Mouse (Mus musculus) telencephalon, adult 2 months (tissue): Measurements from ENCODE around the gene Cd68.

ENCODE experiments used
- DNase-seq: peaks from one replicate; pipeline ENCODE4 v3.0.0-alpha.2; 2011; ENCODE audit warnings: low read depth, low spot score

The Cd68 gene

DNA sequence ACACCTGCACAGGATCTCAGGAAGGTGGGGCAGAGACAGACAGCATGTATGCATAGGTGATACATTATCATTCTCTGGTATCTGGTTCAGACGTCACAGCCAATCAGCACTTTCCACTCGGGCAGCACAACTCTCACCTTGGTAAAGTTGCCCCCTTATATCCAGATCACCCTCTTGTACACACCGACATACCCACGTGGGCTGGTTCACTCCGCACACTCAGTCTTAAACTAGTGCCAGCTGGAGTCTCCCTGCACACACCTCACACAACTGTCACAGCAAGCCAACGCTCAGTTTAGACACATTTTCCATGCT is 29.1 kb upstream of the Cd68 start:
- no peak for DNase-seq

DNA sequence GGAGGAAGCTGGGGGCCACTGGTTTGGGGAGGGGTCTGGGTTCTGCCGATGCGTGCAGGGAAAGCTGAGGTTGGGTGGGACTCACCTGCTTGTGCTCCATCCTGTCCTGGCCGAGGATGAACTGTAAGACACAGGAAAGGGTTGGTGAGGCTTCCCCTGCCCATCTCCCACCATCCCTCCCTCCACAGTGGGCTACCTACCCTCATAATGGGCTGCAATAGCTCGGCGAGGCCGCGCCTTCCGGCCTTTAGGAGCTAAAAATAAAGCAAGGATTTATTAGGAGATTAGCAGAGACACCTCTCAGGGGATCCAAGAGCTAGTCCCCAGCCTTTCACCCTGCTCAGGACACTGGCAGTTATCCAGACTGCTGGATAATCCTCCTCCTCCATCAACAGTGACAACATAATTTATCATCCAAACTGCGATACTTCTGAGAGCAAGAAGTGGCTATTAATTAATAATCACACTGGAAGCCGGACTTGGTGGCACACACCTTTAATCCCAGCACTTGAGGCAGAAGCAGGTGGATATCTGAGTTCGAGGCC is 27.5 kb upstream of the Cd68 start:
- DNase-seq, result no peak

DNA sequence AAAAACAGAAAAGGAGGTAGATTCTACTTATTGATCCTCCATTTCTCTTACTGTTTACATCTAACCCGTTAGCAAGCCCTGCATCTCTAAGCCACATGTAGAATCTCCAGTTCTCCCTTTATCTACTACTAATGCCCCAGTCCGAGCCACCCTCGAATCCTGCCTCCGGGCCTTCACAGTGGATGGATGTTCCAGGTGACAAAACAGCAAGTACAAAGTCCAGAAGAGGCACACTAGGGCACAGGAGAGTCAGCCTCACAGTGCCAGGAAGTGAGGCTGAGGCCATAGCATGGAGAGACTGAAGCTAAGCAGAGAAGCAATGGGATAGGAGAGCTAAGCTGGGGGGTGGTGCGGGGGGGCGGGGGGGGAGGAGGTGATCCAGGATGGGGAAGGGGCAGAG is 26.9 kb upstream of the Cd68 start:
- no peak for DNase-seq

DNA sequence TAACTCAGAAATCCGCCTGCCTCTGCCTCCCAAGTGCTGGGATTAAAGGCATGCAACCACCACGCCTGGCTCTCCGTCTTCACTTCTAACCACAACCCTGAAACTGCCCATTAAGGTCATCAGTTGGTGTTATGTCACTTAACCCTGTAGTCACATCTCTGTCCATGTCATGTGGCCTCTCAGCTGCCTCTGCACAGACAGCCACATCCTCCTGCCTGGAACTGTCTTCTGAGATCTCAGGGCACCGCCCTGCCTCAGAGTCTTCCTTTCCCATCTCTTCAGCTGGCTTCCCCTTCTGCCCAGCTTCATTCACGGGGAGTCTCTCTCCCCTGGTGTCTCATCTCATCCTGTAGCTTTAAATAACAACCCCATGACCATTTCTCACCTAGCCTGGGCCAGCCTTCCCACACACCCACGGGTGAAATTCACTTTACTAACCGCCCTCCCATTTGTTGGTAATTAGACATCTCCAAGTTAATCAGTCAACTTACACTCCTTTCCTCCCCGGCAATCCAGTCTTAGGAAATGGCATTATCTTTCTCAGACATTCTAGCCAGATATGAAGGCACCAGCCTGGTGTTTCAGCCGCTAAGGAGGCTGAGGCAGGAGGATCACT is 26.4 kb upstream of the Cd68 start:
- DNase-seq, result no peak

DNA sequence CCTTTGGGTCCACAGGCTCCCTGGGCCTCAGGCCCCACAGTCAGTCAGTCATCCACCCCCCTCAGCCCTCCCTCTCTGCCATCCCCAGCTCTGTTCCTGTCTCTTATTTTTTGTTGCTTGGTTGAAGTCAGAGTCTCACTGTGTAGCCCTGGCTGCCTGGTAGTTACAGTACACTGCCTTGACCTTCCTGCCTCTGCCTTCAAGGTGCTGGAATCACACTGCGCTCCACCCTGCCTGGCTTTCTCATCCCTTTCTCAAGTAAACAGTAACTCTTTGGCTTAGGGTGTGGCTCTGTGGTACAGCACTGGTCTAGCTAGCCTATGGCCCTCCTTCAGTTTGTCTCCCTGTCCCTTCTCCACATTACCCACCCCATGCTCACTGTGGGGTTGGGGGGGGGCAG is 23.9 kb upstream of the Cd68 start:
- DNase-seq, result no peak

DNA sequence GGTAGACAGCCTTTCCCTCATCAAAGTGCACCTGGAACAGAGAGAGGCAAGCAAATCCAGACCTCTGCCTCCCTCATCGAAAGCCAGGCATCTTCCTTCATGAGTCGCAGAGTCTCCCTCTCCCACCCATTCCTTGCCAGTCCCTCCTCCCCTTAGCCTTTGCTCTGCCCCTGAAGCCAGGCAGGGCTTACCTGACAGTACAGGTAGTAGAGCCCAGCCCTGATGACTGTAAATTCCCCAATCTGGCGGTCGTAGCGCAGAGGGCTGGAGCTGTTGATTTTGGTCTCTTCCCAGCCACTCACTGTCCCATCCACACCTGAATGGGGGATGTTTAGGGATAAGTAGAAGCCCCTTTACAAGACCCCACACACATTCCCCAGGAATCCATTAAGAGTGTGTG is 21.1 kb upstream of the Cd68 start:
- no peak for DNase-seq

DNA sequence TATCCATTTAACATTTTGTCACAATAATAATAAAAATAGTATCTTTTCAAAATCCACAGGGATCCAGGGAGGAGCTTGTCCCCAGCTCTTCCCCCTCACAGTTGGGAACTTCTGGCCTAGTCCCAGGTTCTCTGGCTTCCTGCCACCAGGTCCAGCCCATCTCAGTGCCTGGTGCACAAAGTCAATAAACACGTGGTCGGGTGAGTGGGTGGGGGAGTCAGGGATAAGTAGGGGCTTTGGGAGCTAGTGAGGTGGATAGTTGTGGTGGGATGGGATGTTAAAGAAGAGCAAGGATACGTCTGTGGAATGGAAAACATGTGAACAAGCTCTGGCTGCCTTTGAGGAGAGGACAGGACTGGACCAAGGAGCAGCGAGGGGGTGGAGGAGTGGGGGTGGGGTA is 20.4 kb upstream of the Cd68 start:
- no peak for DNase-seq

DNA sequence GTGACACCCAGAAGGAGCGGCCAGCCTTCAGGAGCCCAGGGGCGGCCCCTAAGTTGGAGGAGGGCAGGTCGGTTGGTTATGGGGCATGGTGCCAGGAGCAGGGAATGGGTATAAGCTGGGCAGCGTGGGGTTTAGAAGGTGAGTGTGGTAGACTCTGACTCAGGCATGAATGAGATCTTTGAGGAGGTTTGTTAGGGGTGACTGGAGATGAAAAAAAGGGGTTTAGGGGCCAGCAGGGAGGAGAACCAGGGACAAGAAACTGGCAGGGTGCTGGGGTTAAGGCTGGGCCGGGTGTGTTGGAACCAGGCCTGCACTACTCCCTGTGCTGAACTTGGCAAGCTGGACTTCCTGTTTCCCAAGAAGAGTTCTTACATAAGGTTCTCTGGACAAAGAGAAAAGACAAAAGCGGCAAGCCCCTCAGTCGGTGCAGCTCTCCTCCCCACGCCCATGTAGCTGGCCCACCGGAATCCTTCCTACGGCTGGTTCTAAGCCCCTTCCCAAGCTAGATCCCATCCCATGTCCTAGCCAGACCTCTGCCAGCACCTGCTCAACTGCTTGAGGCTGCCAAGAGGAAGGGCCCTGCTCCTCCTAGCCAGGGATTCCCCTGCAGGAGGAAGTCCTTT is 19.7 kb upstream of the Cd68 start, which contains the start of gene Tnfsf13:
Gene Tnfsf13, minus strand, starts transcription at position 259 of the 623 bp plus-strand sequence.
- no peak for DNase-seq

DNA sequence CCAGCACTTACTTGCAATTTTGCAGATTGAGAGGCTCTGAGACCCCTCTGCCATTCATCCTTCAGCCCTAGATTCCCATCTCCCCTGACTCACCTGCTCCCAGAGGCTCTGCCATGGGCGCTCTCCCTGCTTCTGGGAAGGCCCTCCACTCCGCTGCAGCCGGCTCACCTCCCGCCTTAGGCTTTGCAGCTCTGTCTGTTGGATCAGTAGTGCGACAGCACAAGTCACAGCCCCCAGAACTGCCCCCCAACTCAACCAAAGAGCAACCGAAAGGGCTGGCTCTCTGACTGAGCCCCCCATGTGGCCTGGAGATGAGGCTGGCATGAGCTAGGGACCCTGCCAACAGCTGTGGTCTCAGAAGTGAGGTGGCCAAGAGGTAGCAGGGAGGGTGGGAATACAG is 19.0 kb upstream of the Cd68 start:
- DNase-seq, result no peak

DNA sequence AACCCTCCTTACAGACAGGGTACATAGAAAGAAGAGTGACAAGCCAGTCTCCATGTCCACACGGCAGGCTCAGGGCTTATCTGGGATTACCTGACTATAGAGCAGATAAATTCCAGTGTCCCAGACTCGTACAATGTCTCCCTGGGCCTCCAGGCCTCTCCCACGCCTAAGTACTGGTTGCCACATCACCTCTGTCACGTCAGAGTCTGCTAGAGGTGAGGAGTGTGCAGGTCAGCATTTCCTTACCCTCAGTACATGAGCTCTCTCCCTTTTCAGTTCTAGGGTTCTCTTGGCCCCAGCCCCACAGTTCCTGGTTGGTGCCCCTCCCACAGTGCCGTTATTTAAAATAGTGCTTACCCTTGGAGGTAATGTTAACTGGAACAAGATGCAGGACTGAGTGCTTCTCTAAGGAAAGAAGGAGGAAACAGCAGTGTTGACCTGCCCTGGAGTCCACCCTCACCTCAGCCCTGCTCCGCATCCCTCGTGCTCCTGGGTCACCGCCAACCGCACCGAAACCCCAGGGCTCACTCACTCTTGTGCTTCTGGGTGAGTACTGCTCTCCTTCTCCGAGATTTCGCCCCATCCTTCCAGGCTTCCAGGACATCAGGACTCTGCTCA is 18.3 kb upstream of the Cd68 start:
- no peak for DNase-seq

DNA sequence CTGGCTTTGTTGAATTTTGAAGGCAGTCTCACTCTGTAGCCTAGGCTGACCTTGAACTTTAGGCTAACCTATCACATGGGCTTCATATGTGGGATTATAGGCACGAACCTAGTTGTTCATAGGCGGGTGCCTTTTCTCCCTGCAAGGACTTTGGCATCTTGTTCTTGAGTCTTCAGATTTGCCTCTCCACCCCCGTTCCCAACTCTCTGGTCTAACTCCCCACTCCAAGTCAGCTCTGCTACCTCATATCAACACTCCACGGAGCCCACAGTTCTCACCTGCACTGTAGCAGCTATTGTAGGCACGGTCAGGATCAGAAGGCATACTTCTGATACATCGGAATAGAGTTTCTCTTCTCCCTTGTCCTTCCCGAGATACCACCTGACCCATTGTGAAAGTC is 17.6 kb upstream of the Cd68 start:
- DNase-seq, result no peak

DNA sequence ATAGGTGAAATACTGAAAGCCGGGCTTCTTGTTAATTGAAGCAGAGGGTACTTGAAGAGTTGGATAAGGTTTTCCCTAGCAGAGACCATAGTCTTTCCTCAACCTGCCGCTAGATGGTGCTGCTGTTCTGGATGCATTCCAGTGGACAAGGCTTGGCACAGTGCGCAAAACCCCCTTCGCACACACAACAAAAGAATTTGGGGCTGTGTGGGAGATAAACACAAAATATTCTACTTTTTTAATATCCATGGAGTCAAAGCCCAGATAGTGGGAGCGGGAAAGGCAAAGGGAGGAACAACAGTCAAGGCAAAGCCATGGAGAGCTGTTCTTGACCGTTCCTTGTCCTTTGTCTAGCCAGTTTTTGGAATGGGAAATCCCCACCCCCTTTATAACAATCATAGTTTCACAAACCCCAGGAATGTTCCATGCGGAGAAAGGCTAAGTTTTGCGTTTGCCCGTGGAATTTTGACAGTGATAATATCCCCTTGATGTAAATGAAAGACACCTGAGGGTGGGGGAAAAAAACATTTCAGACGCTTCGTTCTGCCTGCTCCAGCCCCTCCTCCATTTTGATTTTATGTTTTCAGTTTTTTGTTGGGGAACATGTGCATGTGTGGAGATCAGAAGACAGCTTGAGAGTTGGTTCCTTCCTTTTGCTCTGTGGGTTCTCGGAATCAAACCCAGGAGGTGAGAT is 17.0 kb upstream of the Cd68 start:
- DNase-seq, result peak; percentile 64

DNA sequence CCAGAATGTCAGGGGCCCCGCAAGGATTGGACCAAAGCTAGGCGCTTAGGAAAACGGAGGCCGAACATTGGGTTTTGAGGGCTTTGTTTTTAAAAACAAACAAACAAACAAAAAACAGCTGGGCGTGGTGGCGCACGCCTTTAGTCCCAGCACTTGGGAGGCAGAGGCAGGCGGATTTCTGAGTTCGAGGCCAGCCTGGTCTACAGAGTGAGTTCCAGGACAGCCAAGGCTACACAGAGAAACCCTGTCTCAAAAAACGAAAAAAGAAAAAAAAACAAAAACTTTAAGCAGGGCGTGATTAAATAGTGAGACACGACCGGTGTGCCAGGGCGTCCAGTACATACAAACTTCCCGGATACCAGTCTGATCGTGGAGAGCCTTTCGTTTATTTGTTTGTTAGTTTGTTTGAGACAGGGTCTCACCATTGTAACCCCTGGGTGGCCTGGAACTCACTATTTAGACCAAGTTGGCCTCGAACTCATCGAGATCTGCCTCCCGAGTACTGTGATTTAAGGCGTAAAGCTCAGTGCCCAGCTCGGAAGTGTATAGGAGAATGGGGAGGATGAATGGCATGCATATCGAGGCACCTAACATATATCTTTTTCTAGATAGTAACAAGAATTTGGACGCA is 16.4 kb upstream of the Cd68 start:
- DNase-seq, result no peak

DNA sequence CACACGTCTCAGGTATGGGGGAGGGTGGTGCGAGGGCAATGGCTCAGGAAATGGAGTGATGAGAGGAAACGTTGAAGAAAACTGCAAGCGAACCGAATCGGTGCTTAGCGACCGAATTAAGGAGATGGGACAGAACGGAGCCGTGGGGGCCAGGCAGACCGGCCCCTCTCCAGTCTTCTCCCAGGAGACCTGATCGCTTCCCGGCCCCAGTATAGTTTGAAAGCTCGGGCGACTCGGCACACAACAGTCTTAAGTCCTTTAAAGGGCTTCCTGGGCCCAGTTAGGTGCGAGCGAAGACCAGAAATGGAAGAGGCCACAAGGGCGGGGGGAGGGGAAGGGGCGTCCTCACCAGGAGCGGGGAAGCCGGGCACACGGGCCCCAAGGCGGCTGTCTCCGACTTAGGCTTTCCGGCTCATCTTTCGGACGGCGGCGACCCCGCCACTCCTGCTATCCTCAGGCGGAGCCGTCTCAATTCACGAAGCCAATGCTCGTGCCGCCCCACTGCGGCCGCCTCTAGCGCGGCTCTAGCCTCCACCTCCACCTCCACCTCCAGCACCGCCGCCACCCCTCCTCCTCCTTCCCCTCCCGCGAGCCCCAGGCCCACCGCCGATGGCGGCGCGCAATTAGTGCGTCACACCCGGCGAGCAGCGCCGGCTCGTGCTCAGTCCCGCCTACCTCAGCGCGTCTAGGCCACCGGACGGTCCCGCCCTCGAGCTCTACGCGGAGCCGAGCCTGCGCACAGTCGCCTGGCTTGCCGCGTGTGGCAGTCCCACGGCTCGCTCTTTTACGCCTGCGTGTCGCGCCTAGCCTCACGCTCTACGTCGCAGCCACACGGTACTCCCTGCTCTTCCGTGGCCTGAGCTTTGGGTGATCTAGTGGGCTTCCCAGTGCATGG is 15.6 kb upstream of the Cd68 start, which contains the start of gene Senp3:
Gene Senp3, minus strand, starts transcription at position 771 of the 895 bp plus-strand sequence.
- DNase-seq, result peak; percentile 97

DNA sequence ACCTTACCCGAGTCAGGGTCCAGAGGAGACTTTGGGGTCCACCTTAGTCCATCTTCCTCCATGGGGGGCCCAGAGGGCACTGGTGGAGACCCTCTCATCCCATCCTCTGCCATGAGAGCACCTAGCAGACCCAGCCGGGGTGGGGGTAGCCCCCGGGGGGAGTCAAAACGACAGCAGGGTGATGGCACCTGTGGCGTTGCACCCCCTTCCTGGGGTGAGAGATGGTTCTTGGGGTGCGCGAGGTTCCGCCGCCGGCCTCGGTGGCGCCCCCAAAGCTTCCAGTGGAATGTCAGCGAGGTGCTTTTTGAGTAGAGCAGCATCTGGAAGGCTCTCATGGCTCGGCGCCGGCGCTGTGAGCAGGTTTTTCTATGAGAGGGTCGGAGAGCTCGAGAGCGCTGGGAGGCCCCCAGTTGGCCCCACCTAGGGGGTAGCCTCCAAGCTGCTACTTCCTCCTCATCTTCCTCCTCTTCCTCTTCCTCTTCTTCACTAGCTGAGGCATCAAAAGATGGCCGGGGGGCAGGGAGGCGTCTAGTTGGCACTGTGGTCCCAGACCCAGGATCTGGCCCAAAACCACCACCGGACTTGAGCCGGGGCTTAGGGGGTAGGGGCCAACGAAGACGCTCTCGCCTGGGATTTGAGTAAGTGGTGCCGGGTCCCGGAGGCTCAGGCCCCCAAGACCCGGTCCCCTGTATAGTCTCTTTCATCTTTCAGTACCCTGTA is 14.3 kb upstream of the Cd68 start:
- no peak for DNase-seq

DNA sequence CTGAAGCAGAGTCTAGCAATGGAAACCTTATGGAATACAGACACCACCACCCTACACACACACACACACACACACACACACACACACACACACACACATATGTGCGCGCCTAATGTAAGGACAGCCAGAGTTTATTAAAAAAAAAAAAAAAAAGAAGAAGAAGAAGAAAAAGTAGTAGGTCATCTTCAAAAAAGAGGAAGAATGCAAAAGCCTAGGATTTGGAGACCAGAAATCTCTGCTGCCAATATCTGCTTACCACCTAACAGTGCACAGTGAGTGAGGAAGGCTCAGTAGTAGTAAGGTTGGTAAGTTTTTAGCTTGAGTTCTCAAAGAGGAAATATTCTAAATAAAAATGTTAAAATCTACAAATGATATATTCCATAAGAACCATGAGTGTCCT is 13.2 kb upstream of the Cd68 start:
- no peak for DNase-seq

DNA sequence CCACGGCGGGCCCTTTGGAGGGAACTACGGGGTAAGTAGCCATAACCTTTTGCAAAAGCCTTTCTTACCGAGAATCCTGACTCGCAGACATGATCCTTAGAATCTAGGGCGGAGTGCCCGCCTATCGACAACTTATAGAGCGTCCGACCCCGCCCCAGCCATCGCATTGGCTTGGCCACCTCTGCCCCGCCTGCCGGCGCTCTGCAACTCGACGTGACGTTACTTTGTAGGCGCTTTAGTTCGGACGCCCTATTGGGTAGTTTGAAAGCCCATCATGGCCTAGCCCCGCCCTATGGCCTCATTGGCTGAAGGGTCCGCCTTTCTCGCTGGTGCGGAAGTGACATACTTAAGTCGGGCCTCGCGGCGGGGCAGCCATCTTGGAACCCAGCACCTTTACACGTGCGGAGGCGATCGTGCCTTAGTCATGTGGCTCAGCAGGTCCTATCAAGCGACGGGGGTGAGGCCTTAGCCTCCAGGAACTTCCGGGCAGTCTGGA is 6.3 kb upstream of the Cd68 start, which contains the start of gene Eif4a1:
Gene Eif4a1, minus strand, starts transcription at position 213 of the 496 bp plus-strand sequence.
- DNase-seq, result peak; percentile 100

DNA sequence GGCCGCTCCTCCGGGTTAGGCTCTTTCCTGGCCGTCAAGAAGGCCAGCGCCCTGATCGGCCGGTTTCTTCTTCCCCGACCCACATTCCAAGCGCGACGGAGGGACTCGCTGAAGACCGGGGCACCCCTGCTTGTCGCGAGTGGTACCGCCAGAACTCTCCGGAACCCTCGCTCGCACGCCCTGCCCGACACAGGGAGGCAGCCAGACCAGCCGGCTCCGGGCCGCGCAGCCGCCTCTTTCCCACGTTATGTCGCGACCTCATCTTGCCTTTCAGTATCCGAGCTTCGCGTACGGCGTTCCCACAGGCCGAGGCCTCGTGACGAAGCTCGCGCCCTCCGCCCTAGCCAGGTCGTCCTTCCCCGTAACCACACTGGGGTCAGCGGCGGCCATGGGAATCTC is 5.8 kb upstream of the Cd68 start:
- no peak for DNase-seq

DNA sequence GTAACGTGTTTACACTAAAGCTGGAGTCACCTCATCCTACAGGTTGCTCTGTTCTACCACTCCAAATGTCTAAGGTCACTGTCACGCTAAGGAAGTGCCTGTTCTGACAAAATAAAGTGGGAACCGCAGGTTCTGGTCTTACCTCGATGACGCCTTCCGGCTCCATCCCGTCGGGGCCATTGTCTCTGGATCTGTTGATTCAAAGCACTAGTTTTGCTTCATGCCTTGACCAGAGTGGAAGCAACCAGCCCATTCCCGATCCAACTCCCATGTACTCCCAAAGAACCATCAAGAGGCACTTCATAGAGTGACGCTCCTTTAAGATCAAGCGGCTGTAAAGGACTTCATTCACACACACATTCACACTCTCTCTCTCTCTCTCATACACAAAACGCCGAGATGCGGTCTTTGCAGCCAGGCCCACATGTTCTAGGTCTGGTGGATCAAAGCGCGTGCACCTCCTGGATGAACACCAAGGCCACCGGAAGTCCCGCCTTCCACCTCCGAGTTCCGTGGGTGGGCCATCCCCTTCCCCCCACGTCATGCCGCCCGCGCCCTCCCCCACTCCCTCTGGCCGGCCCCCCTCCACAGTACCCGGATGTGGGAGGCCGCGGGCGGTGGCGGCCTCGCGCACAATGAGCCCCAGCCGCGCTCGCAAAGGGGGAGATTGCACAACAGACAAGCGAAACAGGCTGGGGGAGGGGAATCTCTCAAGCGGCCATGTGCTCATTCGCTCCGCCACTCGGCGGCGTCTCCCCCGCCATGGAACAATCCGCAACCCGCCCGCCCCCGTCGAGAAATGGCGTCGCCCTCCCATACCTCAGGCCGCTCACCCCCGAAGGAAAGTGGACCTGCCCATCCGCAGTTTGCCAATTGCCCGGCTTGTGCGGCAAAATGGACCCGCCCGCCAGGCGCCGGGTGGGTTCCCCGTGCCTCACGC is 5.1 kb upstream of the Cd68 start:
- peak; percentile 93 for DNase-seq
